Mouse (Mus musculus) forebrain, embryonic 13.5 days (tissue): ENCODE results near the gene Lrrc37a. TPM values are rescaled to one million over a fixed set of nuclear protein-coding genes. Genes with fewer than 3 reads are reported as not detected.
"Not testable (repeated sequence)": the region's sequence is repeated elsewhere in the genome, so short reads cannot be mapped to it uniquely, and the experiment has no call there.

Experiments
- ATAC-seq: fragments of 200-750 bp; cut with Nextera tagmentation; 2 replicates; pipeline ENCODE4 v1.8.0; 2017
- H3K27ac ChIP-seq: fragments of 300-500 bp; sonication (generic); 2 replicates; pipeline ENCODE4 v1.5.1; 2015; ENCODE audit warnings: inconsistent platforms, mild to moderate bottlenecking, moderate library complexity
- H3K27me3 ChIP-seq: fragments of 300-500 bp; sonication (generic); 2 replicates; pipeline ENCODE4 v1.6.1; 2015; ENCODE audit warnings: mild to moderate bottlenecking, inconsistent platforms
- H3K36me3 ChIP-seq: fragments of 300-500 bp; sonication (generic); 2 replicates; pipeline ENCODE4 v1.6.1; 2015; ENCODE audit warnings: mild to moderate bottlenecking, inconsistent platforms; ENCODE audit not compliant: poor library complexity, severe bottlenecking
- H3K4me1 ChIP-seq: fragments of 300-500 bp; sonication (generic); 2 replicates; pipeline ENCODE4 v1.6.1; 2015; ENCODE audit warnings: inconsistent platforms
- H3K4me2 ChIP-seq: fragments of 300-500 bp; sonication (generic); 2 replicates; pipeline ENCODE4 v1.6.1; 2015; ENCODE audit warnings: inconsistent platforms, mild to moderate bottlenecking, moderate library complexity
- H3K4me3 ChIP-seq: fragments of 300-500 bp; sonication (generic); 2 replicates; pipeline ENCODE4 v1.5.1; 2015; ENCODE audit warnings: mild to moderate bottlenecking, inconsistent platforms
- H3K9ac ChIP-seq: fragments of 300-500 bp; sonication (generic); 2 replicates; pipeline ENCODE4 v1.6.1; 2015; ENCODE audit warnings: mild to moderate bottlenecking, inconsistent platforms
- H3K9me3 ChIP-seq: fragments of 300-500 bp; sonication (generic); replicated peaks from 2 replicates; pipeline ENCODE4 v1.6.1; 2016; ENCODE audit warnings: inconsistent platforms
- WGBS: fragments of 180-500 bp; shearing (Covaris S2); methylation state at CpG from one replicate; pipeline ENCODE4 v1.1.7; 2015; 5-methylcytosine and 5-hydroxymethylcytosine counted together
- polyA plus RNA-seq: library from polyadenylated mRNA; unstranded; fragments of >200 nt; fragmentation: Nextera tagmentation; extraction: Ambion mirVana; gene quantifications from 2 replicates; pipeline ENCODE4 v1.2.1, GENCODE M21; 2015

The Lrrc37a gene
- polyA plus RNA-seq, 1 experiment from 2014 or later = not detected

DNA sequence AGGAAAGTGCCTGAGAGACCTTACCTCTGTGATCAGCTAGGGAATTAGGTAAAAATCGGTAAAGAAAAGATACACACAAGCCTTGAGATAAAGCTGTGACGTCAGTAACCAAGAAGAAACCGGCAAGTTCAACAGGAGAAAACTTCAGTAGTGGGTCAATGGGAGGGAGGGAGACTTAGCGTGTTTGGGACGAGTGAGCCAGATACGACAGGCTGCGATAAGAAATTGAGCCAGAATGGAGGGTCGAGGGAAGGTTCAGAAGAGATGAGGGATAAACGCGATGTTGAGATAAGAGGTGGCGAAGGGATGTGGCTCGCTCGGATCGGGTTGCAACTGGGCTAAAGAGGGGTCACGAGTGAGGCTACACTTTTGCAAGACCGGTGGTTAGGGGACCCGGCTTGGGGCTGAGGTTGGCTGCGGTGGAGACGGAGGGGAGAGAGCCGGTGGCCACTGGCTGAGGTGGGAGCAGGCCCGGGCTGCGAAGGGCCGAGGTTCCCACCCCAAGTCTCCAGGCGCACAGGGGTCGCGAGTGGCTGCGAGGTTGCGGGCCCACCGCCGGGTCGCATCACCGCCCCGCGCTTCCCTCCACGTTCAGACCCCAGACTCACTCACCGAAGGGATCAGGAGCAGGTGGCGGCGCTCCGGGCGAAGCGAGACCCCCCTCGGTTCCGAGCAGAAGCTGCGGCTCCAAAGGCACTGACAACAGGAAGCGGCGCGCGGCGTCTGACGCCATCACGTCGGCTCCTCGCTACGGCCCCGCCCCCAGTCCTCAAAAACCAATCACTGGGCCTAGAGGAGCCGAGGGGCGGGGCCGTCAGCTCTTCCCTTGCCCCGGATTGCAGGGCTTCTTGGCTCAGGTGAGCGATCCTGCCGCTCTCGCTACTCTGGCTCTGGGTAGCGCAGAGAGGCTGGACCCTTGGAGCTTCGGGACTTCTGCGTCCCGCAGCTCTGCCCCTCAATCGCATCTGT lies 92.1 kb downstream of the Lrrc37a start, which contains the start of gene Plekhm1:
Gene Plekhm1, minus strand, starts transcription at position 707 of the 969 bp plus-strand sequence.
- H3K4me3 ChIP-seq = peak within 1 kb of the TSS; percentile 85
- peak within 1 kb of the TSS; percentile 85 for H3K4me2 ChIP-seq
- no peaks in the 10 kb centered on the region for H3K9me3 ChIP-seq
- peak within 1 kb of the TSS; percentile 57; the same call in 1 of the 2 replicates for H3K27ac ChIP-seq
- peaks cover 19% of the 10 kb centered on the region for H3K4me1 ChIP-seq
- peak within 1 kb of the TSS; percentile 90 for H3K9ac ChIP-seq
- ATAC-seq = peak; percentile 99
- under 1% methylated on average over 67 of the region's 67 CpGs for WGBS
- H3K36me3 ChIP-seq = peaks cover 7% of the 10 kb centered on the region; the same call in 1 of the 2 replicates
- peaks cover 9% of the 10 kb centered on the region for H3K27me3 ChIP-seq

GRCm38 (mm10) chr11:103411301-103411700 lies 93.1 kb downstream of the Lrrc37a start:
- H3K4me1 ChIP-seq = peaks cover 19% of the 10 kb centered on the region
- no peak overlapping the region for H3K9ac ChIP-seq
- no peak for ATAC-seq
- no peaks in the 10 kb centered on the region for H3K9me3 ChIP-seq
- H3K4me3 ChIP-seq = peak overlapping the region; percentile 85; the same call in 1 of the 2 replicates
- H3K36me3 ChIP-seq = peaks cover 10% of the 10 kb centered on the region; the same call in 1 of the 2 replicates
- H3K4me2 ChIP-seq = peak overlapping the region; percentile 85
- no peak overlapping the region for H3K27ac ChIP-seq
- WGBS = 71% methylated on average over 1 of the region's 1 CpGs
- H3K27me3 ChIP-seq = peaks cover 9% of the 10 kb centered on the region

GRCm38 (mm10) chr11:103408880-103409279 lies 95.5 kb downstream of the Lrrc37a start:
- 92% methylated on average over 13 of the region's 13 CpGs for WGBS
- H3K4me3 ChIP-seq = no peak overlapping the region
- H3K4me1 ChIP-seq = peaks cover 19% of the 10 kb centered on the region
- no peak for ATAC-seq
- H3K27ac ChIP-seq = no peak overlapping the region
- H3K9ac ChIP-seq = no peak overlapping the region
- H3K4me2 ChIP-seq = no peak overlapping the region
- H3K27me3 ChIP-seq = no peaks in the 10 kb centered on the region
- no peaks in the 10 kb centered on the region for H3K9me3 ChIP-seq
- peaks cover 16% of the 10 kb centered on the region for H3K36me3 ChIP-seq

- Histone ChIP-seq H3K4me1 (peaks cover 14% of the 10 kb centered on the region), H3K36me3 (peaks cover 33% of the 10 kb centered on the region)
- not testable (repeated sequence) for H3K9me3 ChIP-seq, H3K27me3 ChIP-seq, H3K4me3 ChIP-seq, H3K27ac ChIP-seq, ATAC-seq, H3K9ac ChIP-seq, H3K4me2 ChIP-seq
- WGBS = 37% methylated on average over 5 of the region's 5 CpGs
Measured at GRCm38 (mm10) chr11:103407136-103407535, 97.3 kb downstream of the Lrrc37a start.

DNA sequence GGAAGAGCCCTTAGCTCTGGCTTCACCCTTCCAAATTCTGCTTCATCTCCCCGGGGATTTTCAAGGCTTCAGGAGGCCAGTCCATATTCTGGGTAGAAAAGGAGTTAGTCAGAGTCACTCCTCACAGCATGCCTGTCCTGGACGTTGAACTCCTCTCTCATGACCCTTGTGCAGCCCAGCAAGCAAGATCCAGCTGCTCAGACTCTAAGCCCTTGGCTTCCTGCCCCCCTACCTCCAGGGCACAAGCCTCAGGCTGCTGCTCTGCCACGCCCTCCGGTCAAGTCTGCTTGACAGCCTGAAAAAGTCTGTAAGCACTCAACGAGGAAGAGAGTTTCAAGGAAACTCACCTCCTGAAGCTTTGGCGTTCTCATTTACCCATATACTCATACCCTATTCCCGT lies 97.8 kb downstream of the Lrrc37a start:
- Histone ChIP-seq H3K36me3 (peaks cover 37% of the 10 kb centered on the region), H3K9me3 (no peaks in the 10 kb centered on the region), H3K4me1 (peaks cover 8% of the 10 kb centered on the region), H3K27ac (no peak overlapping the region), H3K9ac (no peak overlapping the region), H3K4me2 (no peak overlapping the region), H3K4me3 (no peak overlapping the region), H3K27me3 (no peaks in the 10 kb centered on the region)
- WGBS = 76% methylated on average over 7 of the region's 7 CpGs
- no peak for ATAC-seq

- WGBS = 89% methylated on average over 1 of the region's 1 CpGs
- ATAC-seq = no peak
- peaks cover under 1% of the 10 kb centered on the region for H3K4me1 ChIP-seq
- H3K9ac ChIP-seq = no peak overlapping the region
- no peaks in the 10 kb centered on the region for H3K9me3 ChIP-seq
- H3K27ac ChIP-seq = no peak overlapping the region
- H3K36me3 ChIP-seq = peaks cover 37% of the 10 kb centered on the region
- no peak overlapping the region for H3K4me3 ChIP-seq
- no peaks in the 10 kb centered on the region for H3K27me3 ChIP-seq
- H3K4me2 ChIP-seq = no peak overlapping the region
Measured at GRCm38 (mm10) chr11:103405814-103406213, 98.6 kb downstream of the Lrrc37a start.

DNA sequence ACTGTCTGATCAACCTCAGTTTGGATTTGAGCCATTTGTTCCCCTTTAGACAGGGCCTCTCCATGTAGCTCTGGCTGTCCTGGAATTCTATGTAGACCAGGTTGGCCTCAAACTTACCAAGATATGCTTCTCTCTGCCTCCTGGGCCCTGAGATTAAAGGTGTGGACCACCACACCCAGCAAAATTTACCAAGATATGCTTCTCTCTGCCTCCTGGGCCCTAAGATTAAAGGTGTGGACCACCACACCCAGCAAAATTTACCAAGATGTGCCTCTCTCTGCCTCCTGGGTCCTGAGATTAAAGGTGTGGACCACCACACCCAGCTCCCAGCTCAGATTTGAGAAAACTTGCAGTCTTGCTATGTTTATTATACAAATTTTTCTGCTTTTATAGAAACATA lies 99.8 kb downstream of the Lrrc37a start:
- H3K4me3 ChIP-seq = no peak overlapping the region
- H3K27ac ChIP-seq = no peak overlapping the region
- peaks cover 37% of the 10 kb centered on the region for H3K36me3 ChIP-seq
- no peak for ATAC-seq
- H3K27me3 ChIP-seq = no peaks in the 10 kb centered on the region
- H3K9ac ChIP-seq = no peak overlapping the region
- H3K4me1 ChIP-seq = no peaks in the 10 kb centered on the region; the same call in 1 of the 2 replicates
- H3K9me3 ChIP-seq = no peaks in the 10 kb centered on the region
- H3K4me2 ChIP-seq = no peak overlapping the region

DNA sequence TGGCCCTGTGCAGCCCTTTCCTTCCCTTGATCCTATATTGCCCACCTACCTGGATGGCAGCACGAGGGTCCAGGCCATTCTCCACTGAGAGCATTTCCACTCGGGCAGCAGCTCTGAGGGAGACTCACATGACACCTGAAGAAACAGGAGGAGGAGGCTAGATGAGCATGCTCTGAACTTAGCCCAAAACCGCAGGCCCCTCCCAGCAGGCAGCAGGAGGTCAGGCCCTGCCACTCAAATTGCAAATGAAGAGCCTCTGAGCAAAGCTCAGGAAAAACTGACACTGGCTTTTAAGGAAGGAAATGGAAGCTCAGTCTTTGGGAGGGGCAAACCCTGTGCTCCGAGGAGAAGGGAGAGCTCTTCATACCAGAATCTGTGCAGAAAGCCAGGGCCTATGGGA lies 100.6 kb downstream of the Lrrc37a start:
- Histone ChIP-seq H3K9me3 (no peaks in the 10 kb centered on the region), H3K4me2 (no peak overlapping the region), H3K36me3 (peaks cover 33% of the 10 kb centered on the region), H3K9ac (no peak overlapping the region), H3K27me3 (no peaks in the 10 kb centered on the region), H3K4me3 (no peak overlapping the region), H3K4me1 (no peaks in the 10 kb centered on the region; the same call in 1 of the 2 replicates), H3K27ac (no peak overlapping the region)
- ATAC-seq = no peak
- 71% methylated on average over 4 of the region's 4 CpGs for WGBS

GRCm38 (mm10) chr11:103402738-103403137 lies 101.7 kb downstream of the Lrrc37a start:
- Histone ChIP-seq H3K4me2 (no peak overlapping the region), H3K4me3 (no peak overlapping the region), H3K4me1 (no peaks in the 10 kb centered on the region; the same call in 1 of the 2 replicates), H3K27me3 (no peaks in the 10 kb centered on the region), H3K9me3 (no peaks in the 10 kb centered on the region), H3K36me3 (peaks cover 30% of the 10 kb centered on the region; the same call in 1 of the 2 replicates), H3K9ac (no peak overlapping the region), H3K27ac (no peak overlapping the region)
- ATAC-seq = no peak
- 92% methylated on average over 5 of the region's 5 CpGs for WGBS

DNA sequence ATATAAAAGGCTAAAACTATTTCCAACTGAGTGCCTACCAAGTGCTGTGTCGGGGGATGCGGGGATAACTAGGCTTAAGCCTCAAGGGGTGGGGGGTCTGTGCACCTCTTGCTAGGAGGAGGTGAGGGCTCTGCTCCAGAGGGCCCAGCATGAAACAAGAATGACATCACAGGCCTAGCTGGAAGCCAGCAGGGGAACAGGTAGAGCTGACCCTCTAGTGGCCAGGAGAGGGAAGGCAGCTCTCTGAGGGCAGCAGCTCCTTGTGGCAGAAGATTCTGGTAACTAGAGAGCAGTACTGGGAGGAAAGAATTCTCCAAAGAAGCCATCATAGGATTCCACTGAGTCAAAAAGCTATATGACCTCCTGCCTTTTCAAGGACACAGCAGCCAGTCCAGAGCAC lies 102.2 kb downstream of the Lrrc37a start:
- H3K36me3 ChIP-seq = peaks cover 30% of the 10 kb centered on the region; the same call in 1 of the 2 replicates
- H3K4me1 ChIP-seq = no peaks in the 10 kb centered on the region; the same call in 1 of the 2 replicates
- no peak overlapping the region for H3K9ac ChIP-seq
- H3K27me3 ChIP-seq = no peaks in the 10 kb centered on the region
- no peak overlapping the region for H3K4me3 ChIP-seq
- no peaks in the 10 kb centered on the region for H3K9me3 ChIP-seq
- 61% methylated on average over 2 of the region's 2 CpGs for WGBS
- H3K27ac ChIP-seq = no peak overlapping the region
- no peak for ATAC-seq
- H3K4me2 ChIP-seq = no peak overlapping the region
